20 mouse cellular contexts compared by ENCODE assay signal in genomic region chr8:9423184-9423583, GRCm38 (mm10).
"Had no signal": no experiment of that assay in that cellular context is flagged by ENCODE, and none has a peak within 500 bp of the region (broad histone marks: within the 10 kb centered on the region; RNA-seq: fewer than 3 reads in every experiment).

No protein-coding gene starts in this region.

- H3K36me3 ChIP-seq: midbrain, embryonic 10.5 days; midbrain, embryonic 12.5 days; neural tube, embryonic 12.5 days; neural tube, embryonic 15.5 days; stomach, embryonic 15.5 days had no signal

- H3K9me3 ChIP-seq: midbrain, embryonic 10.5 days; midbrain, embryonic 12.5 days; neural tube, embryonic 12.5 days; neural tube, embryonic 15.5 days; stomach, embryonic 15.5 days had no signal

- H3K4me2 ChIP-seq: lung, embryonic 14.5 days; midbrain, embryonic 12.5 days; neural tube, embryonic 12.5 days; neural tube, embryonic 15.5 days; stomach, embryonic 15.5 days had no signal

- H3K4me1 ChIP-seq: midbrain, embryonic 10.5 days; midbrain, embryonic 12.5 days; neural tube, embryonic 12.5 days; stomach, embryonic 15.5 days had no signal

- DNase-seq: lung, adult 18-20 months; lung, embryonic 14.5 days; lung, postnatal 10 days; lung, postnatal 4 days; midbrain, embryonic 14.5 days; right cerebral cortex, adult 18-20 months; right cerebral cortex, postnatal 25 days; right cerebral cortex, postnatal 4 days; spleen, adult 18-20 months; thymus, adult 18-20 months; thymus, postnatal 14 days; thymus, postnatal 36 days had no signal

- H3K9ac ChIP-seq: liver, embryonic 14.5 days; lung, embryonic 14.5 days; midbrain, embryonic 12.5 days; neural tube, embryonic 12.5 days; neural tube, embryonic 15.5 days; stomach, embryonic 15.5 days had no signal

- H3K27me3 ChIP-seq: midbrain, embryonic 12.5 days; neural tube, embryonic 12.5 days; neural tube, embryonic 15.5 days; stomach, embryonic 15.5 days had no signal

- H3K4me3 ChIP-seq: midbrain, embryonic 10.5 days; midbrain, embryonic 12.5 days; myocyte; neural tube, embryonic 12.5 days; neural tube, embryonic 15.5 days; stomach, embryonic 15.5 days had no signal

- H3K27ac ChIP-seq: liver, embryonic 14.5 days; midbrain, embryonic 10.5 days; midbrain, embryonic 12.5 days; neural tube, embryonic 12.5 days; neural tube, embryonic 15.5 days; stomach, embryonic 15.5 days; stomach, postnatal 0 days had no signal
